Mouse (Mus musculus) erythroblast, embryonic 14.5 days (primary cell): ENCODE measurements around the gene Pno1. TPM values are rescaled to one million over a fixed set of nuclear protein-coding genes. Genes with fewer than 3 reads are reported as not detected.

ENCODE experiments used
- H3K27me3 ChIP-seq: 2 replicates; pipeline ENCODE4 v1.6.1; 2012; ENCODE audit warnings: inconsistent platforms; ENCODE audit not compliant: control insufficient read depth
- H3K36me3 ChIP-seq: 2 replicates; pipeline ENCODE4 v1.6.1; 2012; ENCODE audit warnings: mild to moderate bottlenecking, inconsistent platforms; ENCODE audit not compliant: control insufficient read depth
- H3K4me1 ChIP-seq: 2 replicates; pipeline ENCODE4 v1.6.1; 2012; ENCODE audit warnings: inconsistent platforms; ENCODE audit not compliant: control insufficient read depth
- H3K4me3 ChIP-seq: replicated peaks from 2 replicates; pipeline ENCODE3; 2012; ENCODE audit warnings: moderate library complexity, mild to moderate bottlenecking, inconsistent platforms
- H3K9me3 ChIP-seq: 2 replicates; pipeline ENCODE4 v1.6.1; 2012; ENCODE audit warnings: low read length, inconsistent platforms, mixed read lengths; ENCODE audit not compliant: control insufficient read depth
- GATA1 ChIP-seq: IDR thresholded peaks from 2 replicates; pipeline ENCODE4 v1.6.1; 2012; ENCODE audit warnings: low read length, inconsistent platforms, mixed read lengths
- TAL1 ChIP-seq: IDR thresholded peaks from 3 replicates; pipeline ENCODE4 v1.6.1; 2012; ENCODE audit warnings: low read length, inconsistent platforms, mixed read lengths
- polyA plus RNA-seq: library from polyadenylated mRNA; stranded (reverse); fragments of >175 nt; gene quantifications from 2 replicates; pipeline ENCODE4 v1.2.3, GENCODE M21; 2012

Pno1 gene
- polyA plus RNA-seq, 1 experiment = 1.0 TPM

GRCm38 (mm10) chr11:17215475-17215874 is 4.1 kb upstream of the Pno1 start:
- TF ChIP-seq TAL1 (no peak), GATA1 (no peak)
- Histone ChIP-seq H3K4me1 (peaks cover 26% of the 10 kb centered on the region), H3K4me3 (no peak overlapping the region), H3K9me3 (no peaks in the 10 kb centered on the region), H3K27me3 (no peaks in the 10 kb centered on the region), H3K36me3 (peaks cover 18% of the 10 kb centered on the region)

GRCm38 (mm10) chr11:17212903-17213509 is 1.6 kb upstream of the Pno1 start:
- Histone ChIP-seq H3K27me3 (no peaks in the 10 kb centered on the region), H3K4me1 (peaks cover 31% of the 10 kb centered on the region), H3K4me3 (peak overlapping the region; percentile 78), H3K9me3 (no peaks in the 10 kb centered on the region), H3K36me3 (peaks cover 20% of the 10 kb centered on the region)
- peak; percentile 26; the same call in 1 of the 2 replicates for TF ChIP-seq GATA1
- TF ChIP-seq TAL1 = no peak

- TF ChIP-seq GATA1 (no peak), TAL1 (no peak)
- Histone ChIP-seq H3K9me3 (no peaks in the 10 kb centered on the region), H3K4me1 (peaks cover 31% of the 10 kb centered on the region), H3K4me3 (peak overlapping the region; percentile 78), H3K27me3 (no peaks in the 10 kb centered on the region), H3K36me3 (peaks cover 20% of the 10 kb centered on the region)
Observed at GRCm38 (mm10) chr11:17212141-17212495, 750 bp upstream of the Pno1 start.

GRCm38 (mm10) chr11:17202481-17202880 is 8.9 kb downstream of the Pno1 start:
- H3K4me3 ChIP-seq = no peak overlapping the region
- TF ChIP-seq TAL1 (no peak), GATA1 (no peak)
- H3K36me3 ChIP-seq = peaks cover 69% of the 10 kb centered on the region
- no peaks in the 10 kb centered on the region for H3K9me3 ChIP-seq
- no peaks in the 10 kb centered on the region for H3K4me1 ChIP-seq
- no peaks in the 10 kb centered on the region for H3K27me3 ChIP-seq

GRCm38 (mm10) chr11:17200936-17201335 is 10.4 kb downstream of the Pno1 start:
- H3K9me3 ChIP-seq = no peaks in the 10 kb centered on the region
- TF ChIP-seq GATA1 (no peak), TAL1 (no peak)
- H3K27me3 ChIP-seq = no peaks in the 10 kb centered on the region

GRCm38 (mm10) chr11:17199840-17200501 is 11.4 kb downstream of the Pno1 start:
- Histone ChIP-seq H3K27me3 (no peaks in the 10 kb centered on the region), H3K36me3 (peaks cover 77% of the 10 kb centered on the region), H3K4me1 (no peaks in the 10 kb centered on the region), H3K9me3 (no peaks in the 10 kb centered on the region), H3K4me3 (no peak overlapping the region)
- TF ChIP-seq TAL1 (no peak), GATA1 (no peak)

More at GRCm38 (mm10) chr11:17200936-17201335, 10.4 kb downstream of the Pno1 start:
- H3K4me1 ChIP-seq = no peaks in the 10 kb centered on the region
- H3K36me3 ChIP-seq = peaks cover 75% of the 10 kb centered on the region
- H3K4me3 ChIP-seq = no peak overlapping the region

GRCm38 (mm10) chr11:17199170-17199569 is 12.2 kb downstream of the Pno1 start:
- no peak for TF ChIP-seq TAL1
- no peak for TF ChIP-seq GATA1
- Histone ChIP-seq H3K27me3 (no peaks in the 10 kb centered on the region), H3K4me1 (no peaks in the 10 kb centered on the region), H3K9me3 (no peaks in the 10 kb centered on the region), H3K36me3 (peaks cover 82% of the 10 kb centered on the region), H3K4me3 (no peak overlapping the region)

GRCm38 (mm10) chr11:17192151-17192844 is 19.1 kb downstream of the Pno1 start:
- H3K36me3 ChIP-seq = peaks cover 38% of the 10 kb centered on the region
- no peaks in the 10 kb centered on the region for H3K27me3 ChIP-seq
- no peak overlapping the region for H3K4me3 ChIP-seq
- H3K4me1 ChIP-seq = no peaks in the 10 kb centered on the region
- H3K9me3 ChIP-seq = no peaks in the 10 kb centered on the region
- no peak for TF ChIP-seq TAL1
- no peak for TF ChIP-seq GATA1

GRCm38 (mm10) chr11:17188786-17189185 is 22.6 kb downstream of the Pno1 start:
- Histone ChIP-seq H3K36me3 (peaks cover 9% of the 10 kb centered on the region), H3K27me3 (no peaks in the 10 kb centered on the region), H3K4me3 (no peak overlapping the region), H3K4me1 (no peaks in the 10 kb centered on the region), H3K9me3 (no peaks in the 10 kb centered on the region)
- TF ChIP-seq GATA1 (no peak), TAL1 (no peak)
